Comparison of ENCODE assay signal across 9 mouse cellular contexts in the genomic region with DNA sequence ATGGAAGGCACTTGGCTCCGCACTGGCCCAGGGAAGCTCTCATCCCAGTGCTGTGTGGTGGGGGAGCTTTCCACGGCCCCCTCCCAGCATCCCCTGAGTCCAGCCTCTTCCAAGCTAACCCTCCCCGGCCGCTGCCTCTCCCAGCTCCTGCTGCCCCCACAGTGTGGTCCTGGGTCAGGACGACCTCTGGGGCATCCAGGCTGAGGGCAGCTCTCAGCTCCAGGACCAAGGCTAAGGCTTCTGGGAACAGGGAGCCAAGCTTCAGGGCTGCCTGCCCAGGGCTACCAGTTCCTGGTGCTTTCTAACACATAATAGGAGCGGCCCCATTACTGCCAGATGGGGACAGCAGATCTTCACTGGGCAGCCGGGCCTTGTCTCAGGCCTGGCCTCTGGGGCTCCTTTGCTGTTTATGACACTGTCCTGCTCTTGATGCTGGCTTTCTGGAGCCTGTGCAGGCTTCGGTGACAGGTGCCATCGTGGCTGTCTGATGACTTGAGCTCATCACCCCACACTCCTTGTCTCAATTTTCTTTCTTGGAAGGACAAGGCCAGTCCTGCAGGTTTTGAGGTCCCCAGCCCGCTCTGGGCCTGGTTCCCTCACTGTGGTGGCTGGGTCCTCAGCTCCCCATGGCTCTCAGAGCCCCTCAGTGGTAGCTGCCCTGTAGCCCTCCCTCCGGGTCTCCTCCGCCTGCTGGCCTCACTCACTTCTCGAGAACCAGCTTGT.
DNase-seq lines count a peak whose midpoint lies in the region; ATAC-seq and TF ChIP-seq lines count a peak whose summit lies in the region.
"Had no signal": no experiment of that assay in that cellular context is flagged by ENCODE, and none has a peak within 500 bp of the region (broad histone marks: within the 10 kb centered on the region; RNA-seq: fewer than 3 reads in every experiment).

No protein-coding gene starts in this region.

- no peaks in the 10 kb centered on the region for H3K9me3 ChIP-seq in heart, embryonic 13.5 days
- H3K9me3 ChIP-seq in embryonic facial prominence, embryonic 10.5 days = no peaks in the 10 kb centered on the region
- H3K9me3 ChIP-seq: limb, embryonic 15.5 days had no signal

- WGBS in heart, embryonic 13.5 days = 72% methylated on average over 13 of the region's 13 CpGs
- 77% methylated on average over 13 of the region's 13 CpGs for WGBS in embryonic facial prominence, embryonic 10.5 days
- 84% methylated on average over 13 of the region's 13 CpGs for WGBS in small intestine, adult 2 months

- no peaks in the 10 kb centered on the region for H3K27me3 ChIP-seq in heart, embryonic 13.5 days (replicated peaks)
- H3K27me3 ChIP-seq in embryonic facial prominence, embryonic 10.5 days (replicated peaks; ENCODE audit: low read depth, poor library complexity, severe bottlenecking) = no peaks in the 10 kb centered on the region
- no peaks in the 10 kb centered on the region for H3K27me3 ChIP-seq in small intestine, adult 2 months (ENCODE audit: control insufficient read depth, insufficient read depth, low read length)
- H3K27me3 ChIP-seq: limb, embryonic 15.5 days had no signal

- no peak overlapping the region for H3K4me3 ChIP-seq in heart, embryonic 13.5 days
- no peak overlapping the region for H3K4me3 ChIP-seq in embryonic facial prominence, embryonic 10.5 days
- no peak overlapping the region for H3K4me3 ChIP-seq in small intestine, adult 2 months (ENCODE audit: low read depth, low read length)
- H3K4me3 ChIP-seq: limb, embryonic 15.5 days had no signal

- no peak overlapping the region for H3K4me2 ChIP-seq in heart, embryonic 13.5 days
- H3K4me2 ChIP-seq: limb, embryonic 15.5 days had no signal

- peaks cover 55% of the 10 kb centered on the region for H3K4me1 ChIP-seq in heart, embryonic 13.5 days
- H3K4me1 ChIP-seq in embryonic facial prominence, embryonic 10.5 days = peaks cover 46% of the 10 kb centered on the region
- peaks cover 34% of the 10 kb centered on the region for H3K4me1 ChIP-seq in small intestine, adult 2 months (ENCODE audit: control insufficient read depth, insufficient read depth, insufficient read length, low read length)

- intact Hi-C loops in heart, postnatal 36 days (cut with DNase I) = no loop called here

- DNase-seq in heart, postnatal 36 days = no peak
- DNase-seq in lung, postnatal 10 days = peak; percentile 43
- DNase-seq in lung, postnatal 14 days = no peak
- DNase-seq in embryonic facial prominence, embryonic 10.5 days (ENCODE audit: low spot score) = no peak
- DNase-seq in thymus, postnatal 4 days = no peak
- DNase-seq in cerebellum, adult 8-10 months = no peak

- no peak for TF ChIP-seq CTCF in small intestine, adult 2 months (IDR thresholded peaks at IDR 0.05; ENCODE audit: extremely low read depth, insufficient read length, insufficient replicate concordance, low read depth, low read length)

- no peak for ATAC-seq in heart, embryonic 13.5 days (ENCODE audit: extremely low read depth, insufficient number of reproducible peaks, low FRiP score, low TSS enrichment)

- peak overlapping the region; percentile 55 for H3K9ac ChIP-seq in heart, embryonic 13.5 days
- H3K9ac ChIP-seq: limb, embryonic 15.5 days had no signal

- TF ChIP-seq POLR2A in small intestine, adult 2 months (IDR thresholded peaks at IDR 0.05; ENCODE audit: low read depth, low read length) = no peak

- no peak overlapping the region for H3K27ac ChIP-seq in heart, embryonic 13.5 days (replicated peaks)
- peak overlapping the region; percentile 11; the same call in 1 of the 2 replicates for H3K27ac ChIP-seq in embryonic facial prominence, embryonic 10.5 days (replicated peaks)
- H3K27ac ChIP-seq in small intestine, adult 2 months (ENCODE audit: insufficient read depth, low read depth, low read length) = peak overlapping the region; percentile 42; the same call in 1 of the 2 replicates
- H3K27ac ChIP-seq: limb, embryonic 15.5 days had no signal

- H3K36me3 ChIP-seq in heart, embryonic 13.5 days = no peaks in the 10 kb centered on the region
- no peaks in the 10 kb centered on the region for H3K36me3 ChIP-seq in embryonic facial prominence, embryonic 10.5 days (replicated peaks)
- H3K36me3 ChIP-seq in small intestine, adult 2 months (ENCODE audit: control insufficient read depth, insufficient read depth, low read length) = no peaks in the 10 kb centered on the region
- H3K36me3 ChIP-seq: limb, embryonic 15.5 days had no signal
